In the genomic region with DNA sequence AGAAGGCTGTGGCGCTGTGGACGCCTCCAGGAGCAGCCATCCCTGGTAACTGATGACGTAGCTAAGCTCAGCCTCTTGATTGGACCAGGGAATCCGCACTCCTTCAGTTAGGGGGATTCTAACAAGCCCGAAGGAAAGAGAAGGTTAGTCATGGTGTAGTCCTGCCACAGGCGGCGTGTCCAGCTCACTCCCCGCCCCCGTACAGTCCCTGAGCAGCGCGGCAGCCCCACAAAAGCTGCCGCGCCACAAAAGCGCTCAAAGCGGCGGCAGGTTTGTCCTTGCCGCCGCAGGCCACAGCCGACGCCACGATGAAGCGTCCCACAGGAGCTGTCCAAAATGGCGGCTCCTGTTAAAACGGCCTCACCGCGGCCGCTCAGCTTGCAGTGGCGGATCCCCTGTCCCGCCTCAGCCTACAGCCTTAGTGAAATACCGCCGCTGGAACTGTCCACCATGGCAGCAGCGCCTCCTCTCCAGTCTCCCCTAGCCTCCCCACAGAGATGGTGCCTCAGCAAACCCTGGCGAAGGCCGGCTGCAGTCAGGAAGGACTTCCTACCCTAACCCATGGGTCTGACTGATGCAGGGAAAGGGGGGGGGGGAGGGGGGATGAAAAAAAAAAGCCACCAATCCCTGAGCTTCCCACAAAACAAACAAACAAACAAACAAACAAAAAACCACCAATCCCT, we compare ENCODE assay signal across 7 mouse cellular contexts. TPM values are rescaled to one million over a fixed set of nuclear protein-coding genes. Genes with fewer than 3 reads are reported as not detected.
DNase-seq lines count a peak whose midpoint lies in the region; ATAC-seq and TF ChIP-seq lines count a peak whose summit lies in the region.

A gene (plus strand): TSS at position 110 of the 683 bp plus-strand sequence.

- H3K27me3 ChIP-seq in embryonic facial prominence, embryonic 10.5 days (replicated peaks; ENCODE audit: low read depth, poor library complexity, severe bottlenecking), result peaks cover 11% of the 10 kb centered on the region
- no peaks in the 10 kb centered on the region; the same call in 1 of the 2 replicates for H3K27me3 ChIP-seq in heart, adult 2 months (ENCODE audit: control insufficient read depth, insufficient read depth, low read length)
- H3K27me3 ChIP-seq in kidney, adult 2 months (replicated peaks; ENCODE audit: control insufficient read depth, insufficient read depth, low read length), result no peaks in the 10 kb centered on the region
- H3K27me3 ChIP-seq in limb, embryonic 11.5 days (ENCODE audit: control insufficient read depth, insufficient read depth, low read length), result no peaks in the 10 kb centered on the region
- H3K27me3 ChIP-seq in midbrain, embryonic 13.5 days, result no peaks in the 10 kb centered on the region

- H3K4me1 ChIP-seq in embryonic facial prominence, embryonic 10.5 days, result peaks cover 5% of the 10 kb centered on the region; the same call in 1 of the 2 replicates
- H3K4me1 ChIP-seq in heart, adult 2 months (ENCODE audit: control insufficient read depth, insufficient read depth, low read length), result peaks cover 2% of the 10 kb centered on the region; the same call in 1 of the 2 replicates
- H3K4me1 ChIP-seq in kidney, adult 2 months (ENCODE audit: control insufficient read depth, insufficient read depth, low read length), result no peaks in the 10 kb centered on the region
- no peaks in the 10 kb centered on the region for H3K4me1 ChIP-seq in limb, embryonic 11.5 days (ENCODE audit: control insufficient read depth, insufficient read depth, low read length)
- peaks cover 10% of the 10 kb centered on the region for H3K4me1 ChIP-seq in midbrain, embryonic 13.5 days (replicated peaks)

- no peaks in the 10 kb centered on the region for H3K36me3 ChIP-seq in embryonic facial prominence, embryonic 10.5 days (replicated peaks)
- H3K36me3 ChIP-seq in heart, adult 2 months (ENCODE audit: control insufficient read depth, insufficient read depth, low read length), result no peaks in the 10 kb centered on the region
- H3K36me3 ChIP-seq in kidney, adult 2 months (ENCODE audit: control insufficient read depth, insufficient read depth, low read length), result no peaks in the 10 kb centered on the region
- H3K36me3 ChIP-seq in limb, embryonic 11.5 days (ENCODE audit: control insufficient read depth, insufficient read depth, low read length), result no peaks in the 10 kb centered on the region
- no peaks in the 10 kb centered on the region for H3K36me3 ChIP-seq in midbrain, embryonic 13.5 days

- 0 out of 2 replicates have a peak, but pooled peaks have one; percentile 46 for TF ChIP-seq POLR2A in heart, adult 2 months (IDR thresholded peaks at IDR 0.05; ENCODE audit: insufficient read depth, low read depth, low read length)
- peak; percentile 61 for TF ChIP-seq POLR2A in kidney, adult 2 months (IDR thresholded peaks at IDR 0.05; ENCODE audit: low read depth, low read length)

- intact Hi-C loops in heart, adult 2 months (cut with DNase I), result no loop called here

- no peak for TF ChIP-seq CTCF in heart, adult 2 months (IDR thresholded peaks at IDR 0.05)
- TF ChIP-seq CTCF in kidney, adult 2 months (conservative IDR thresholded peaks at IDR 0.05; ENCODE audit: insufficient read depth, insufficient read length, low read depth, low read length), result no peak

- peak; percentile 87 for ATAC-seq in limb, embryonic 11.5 days (ENCODE audit: insufficient number of reproducible peaks, low FRiP score, low TSS enrichment, low read depth)
- peak; percentile 97 for ATAC-seq in midbrain, embryonic 13.5 days

- TF ChIP-seq EP300 in heart, adult 2 months (IDR thresholded peaks at IDR 0.05; ENCODE audit: insufficient read depth, low read depth, low read length), result no peak

- DNase-seq in adrenal gland, postnatal 25 days, result peak; percentile 77
- peak; percentile 82 for DNase-seq in embryonic facial prominence, embryonic 10.5 days (ENCODE audit: low spot score)
- DNase-seq in heart, adult 2 months, result peak; percentile 75 to 83
- DNase-seq in kidney, adult 2 months, result peak; percentile 90
- DNase-seq in limb, embryonic 11.5 days (ENCODE audit: low spot score), result peak; percentile 79
- peak; percentile 59 for DNase-seq in spleen, adult 12 weeks (ENCODE audit: low spot score)

- no peaks in the 10 kb centered on the region for H3K79me2 ChIP-seq in heart, adult 2 months (replicated peaks; ENCODE audit: control insufficient read depth, insufficient read depth, low read length)

- peak within 1 kb of the TSS; percentile 63 for H3K4me2 ChIP-seq in limb, embryonic 11.5 days (ENCODE audit: low read depth, severe bottlenecking)
- H3K4me2 ChIP-seq in midbrain, embryonic 13.5 days (replicated peaks), result peak within 1 kb of the TSS; percentile 56

- 6% methylated on average over 34 of the region's 34 CpGs for WGBS in embryonic facial prominence, embryonic 10.5 days
- WGBS in heart, adult 2 months, result 12% methylated on average over 34 of the region's 34 CpGs
- WGBS in kidney, adult 2 months, result under 1% methylated on average over 34 of the region's 34 CpGs
- WGBS in limb, embryonic 11.5 days, result 5% methylated on average over 34 of the region's 34 CpGs
- WGBS in midbrain, embryonic 13.5 days, result 6% methylated on average over 34 of the region's 34 CpGs

- peak within 1 kb of the TSS; percentile 71 for H3K4me3 ChIP-seq in embryonic facial prominence, embryonic 10.5 days
- peak within 1 kb of the TSS; percentile 57 for H3K4me3 ChIP-seq in heart, adult 2 months
- peak within 1 kb of the TSS; percentile 59 for H3K4me3 ChIP-seq in kidney, adult 2 months (ENCODE audit: insufficient read depth, low read depth, low read length)
- H3K4me3 ChIP-seq in limb, embryonic 11.5 days (ENCODE audit: low read depth, low read length), result peak within 1 kb of the TSS; percentile 52
- peak within 1 kb of the TSS; percentile 60 for H3K4me3 ChIP-seq in midbrain, embryonic 13.5 days (replicated peaks)

- peak within 1 kb of the TSS; percentile 93 for H3K27ac ChIP-seq in embryonic facial prominence, embryonic 10.5 days (replicated peaks)
- peak within 1 kb of the TSS; percentile 69 for H3K27ac ChIP-seq in heart, adult 2 months
- peak within 1 kb of the TSS; percentile 32; the same call in 1 of the 2 replicates for H3K27ac ChIP-seq in kidney, adult 2 months (ENCODE audit: insufficient read depth, low read depth, low read length)
- H3K27ac ChIP-seq in limb, embryonic 11.5 days (replicated peaks; ENCODE audit: low read depth, low read length), result 0 out of 2 replicates have a peak within 1 kb of the TSS, but pooled peaks have one; percentile 52
- H3K27ac ChIP-seq in midbrain, embryonic 13.5 days, result peak within 1 kb of the TSS; percentile 98

- no peaks in the 10 kb centered on the region for H3K9me3 ChIP-seq in embryonic facial prominence, embryonic 10.5 days
- H3K9me3 ChIP-seq in limb, embryonic 11.5 days (ENCODE audit: control insufficient read depth, low read length), result no peaks in the 10 kb centered on the region
- H3K9me3 ChIP-seq in midbrain, embryonic 13.5 days, result no peaks in the 10 kb centered on the region

- H3K9ac ChIP-seq in heart, adult 2 months (ENCODE audit: low read depth, low read length), result peak within 1 kb of the TSS; percentile 60
- H3K9ac ChIP-seq in limb, embryonic 11.5 days (ENCODE audit: low read length), result peak within 1 kb of the TSS; percentile 79
- H3K9ac ChIP-seq in midbrain, embryonic 13.5 days (replicated peaks), result peak within 1 kb of the TSS; percentile 80

RNA-seq across cellular contexts. Expression of the gene that starts here (rescaled TPM):
- 1.7 and 3.4 TPM in 2 replicates for total RNA-seq in adrenal gland, postnatal 25 days (2021)
- polyA plus RNA-seq in embryonic facial prominence, embryonic 10.5 days (2016; fragmentation: Nextera tagmentation; extraction: Ambion mirVana), result 0.88 and 1.4 TPM in 2 replicates
- total RNA-seq in heart, adult 2 months (2021), result not detected
- polyA plus RNA-seq in heart, adult 2 months (2012; rRNA removed), result 0.94 and 1.1 TPM in 2 replicates
- polyA plus RNA-seq in kidney, adult 2 months (2012; rRNA removed), result 0.22 and 1.3 TPM in 2 replicates
- polyA plus RNA-seq in limb, embryonic 11.5 days (2014; fragmentation: Nextera tagmentation; extraction: Ambion mirVana), result 0.70 and 0.73 TPM in 2 replicates
- 4.6 and 5.6 TPM in 2 replicates for polyA plus RNA-seq in midbrain, embryonic 13.5 days (2015; fragmentation: Nextera tagmentation; extraction: Ambion mirVana)

Comparison
In these comparisons a context has a peak if more than half of its experiments do, and no peak if none do; other contexts are left out.
1. Peak in every context shown above with its lines: DNase-seq, ATAC-seq, H3K4me3 ChIP-seq and H3K27ac ChIP-seq.
2. Peak in DNase-seq, ATAC-seq, H3K4me3 ChIP-seq, H3K27ac ChIP-seq, H3K9ac ChIP-seq and H3K4me2 ChIP-seq in limb, embryonic 11.5 days; RNA of the gene not detected or under 1 TPM.
3. H3K27ac ChIP-seq: peak in every context shown above with its lines; median percentile 98 in midbrain, embryonic 13.5 days; 93 in embryonic facial prominence, embryonic 10.5 days; 69 in heart, adult 2 months; 52 in limb, embryonic 11.5 days; 32 in kidney, adult 2 months.